Mouse (Mus musculus) naive thymus-derived CD4-positive, alpha-beta T cell, adult 2 months (primary cell): Measurements from ENCODE around the gene Faah.

Experiments used
- DNase-seq: peaks from one replicate; pipeline ENCODE4 v3.0.0-alpha.2; 2011; ENCODE audit warnings: low read depth

Gene Faah

GRCm38 (mm10) chr4:115943669-115944314 lies 73.9 kb downstream of the Faah start:
- DNase-seq: no peak

GRCm38 (mm10) chr4:115941242-115941820 lies 76.4 kb downstream of the Faah start:
- DNase-seq: no peak

GRCm38 (mm10) chr4:115940681-115941080 lies 77.0 kb downstream of the Faah start:
- no peak for DNase-seq

- DNase-seq: no peak
Measured at GRCm38 (mm10) chr4:115939295-115940102, 78.2 kb downstream of the Faah start, which contains the start of gene Dmbx1. Gene Dmbx1 (minus strand): TSS chr4:115939926.

- no peak for DNase-seq
Measured at GRCm38 (mm10) chr4:115938276-115939160, 79.2 kb downstream of the Faah start.

- DNase-seq: no peak
Measured at GRCm38 (mm10) chr4:115937061-115937976, 80.4 kb downstream of the Faah start.

- no peak for DNase-seq
Measured at GRCm38 (mm10) chr4:115936646-115937045, 81.1 kb downstream of the Faah start.

- DNase-seq: no peak
Measured at GRCm38 (mm10) chr4:115935835-115936581, 81.7 kb downstream of the Faah start.

GRCm38 (mm10) chr4:115931556-115932088 lies 86.1 kb downstream of the Faah start:
- no peak for DNase-seq

- DNase-seq: no peak
Measured at GRCm38 (mm10) chr4:115927637-115928036, 90.1 kb downstream of the Faah start.

- DNase-seq: no peak
Measured at GRCm38 (mm10) chr4:115923262-115923880, 94.4 kb downstream of the Faah start.

GRCm38 (mm10) chr4:115922688-115923087 lies 95.0 kb downstream of the Faah start:
- DNase-seq: no peak

GRCm38 (mm10) chr4:115919911-115920310 lies 97.8 kb downstream of the Faah start:
- DNase-seq: no peak
